Mouse (Mus musculus) heart, postnatal 0 days (tissue): ENCODE results near the gene Gm14597. TPM values are rescaled to one million over a fixed set of nuclear protein-coding genes. Genes with fewer than 3 reads are reported as not detected.
"Not testable (repeated sequence)": the region's sequence is repeated elsewhere in the genome, so short reads cannot be mapped to it uniquely, and the experiment has no call there.

Source experiments
- ATAC-seq: fragments of 200-750 bp; cut with Nextera tagmentation; 2 replicates; pipeline ENCODE4 v1.8.0; 2017; ENCODE audit warnings: low read depth, moderate number of reproducible peaks, moderate library complexity; ENCODE audit not compliant: insufficient read depth
- DNase-seq: peaks from one replicate; pipeline ENCODE4 v3.0.0-alpha.2; 2016; ENCODE audit warnings: low spot score
- H3K27ac ChIP-seq: fragments of 300-500 bp; sonication (generic); 2 replicates; pipeline ENCODE4 v1.5.1; 2014; ENCODE audit warnings: low read depth, mild to moderate bottlenecking
- H3K27me3 ChIP-seq: fragments of 300-500 bp; sonication (generic); 2 replicates; pipeline ENCODE4 v1.6.1; 2014; ENCODE audit warnings: low read length, mixed read lengths; ENCODE audit not compliant: control insufficient read depth, insufficient read depth
- H3K36me3 ChIP-seq: fragments of 300-500 bp; sonication (generic); replicated peaks from 2 replicates; pipeline ENCODE4 v1.6.1; 2014; ENCODE audit warnings: low read length, mixed read lengths; ENCODE audit not compliant: control insufficient read depth, insufficient read depth
- H3K4me1 ChIP-seq: fragments of 300-500 bp; sonication (generic); 2 replicates; pipeline ENCODE4 v1.6.1; 2014; ENCODE audit warnings: antibody characterized with exemption; ENCODE audit not compliant: control insufficient read depth, insufficient read depth
- H3K4me2 ChIP-seq: fragments of 300-500 bp; sonication (generic); 2 replicates; pipeline ENCODE4 v1.6.1; 2014; ENCODE audit warnings: low read depth, mild to moderate bottlenecking, low read length, moderate library complexity
- H3K4me3 ChIP-seq: fragments of 300-500 bp; sonication (generic); 2 replicates; pipeline ENCODE4 v1.5.1; 2014; ENCODE audit warnings: low read depth, low read length
- H3K9ac ChIP-seq: fragments of 300-500 bp; sonication (generic); replicated peaks from 2 replicates; pipeline ENCODE4 v1.6.1; 2014; ENCODE audit warnings: low read depth, low read length, mixed read lengths
- H3K9me3 ChIP-seq: fragments of 300-500 bp; sonication (generic); replicated peaks from 2 replicates; pipeline ENCODE4 v1.6.1; 2016; ENCODE audit warnings: low read length; ENCODE audit not compliant: control insufficient read depth
- CTCF ChIP-seq: IDR thresholded peaks from 2 replicates; pipeline ENCODE4 v1.5.1; 2016; ENCODE audit warnings: antibody characterized with exemption, control low read depth, low read depth
- EP300 ChIP-seq: IDR thresholded peaks from 2 replicates; pipeline ENCODE4 v1.6.1; 2016; ENCODE audit warnings: antibody characterized with exemption, low read depth
- WGBS: fragments of 180-500 bp; shearing (Covaris S2); extraction: QIAGEN DNeasy Blood & Tissue Kit; methylation state at CpG from one replicate; pipeline ENCODE4 v1.1.7; 2014; 5-methylcytosine and 5-hydroxymethylcytosine counted together
- polyA plus RNA-seq: library from polyadenylated mRNA; unstranded; fragments of >200 nt; fragmentation: Nextera tagmentation; extraction: Ambion mirVana; gene quantifications from 2 replicates; pipeline ENCODE4 v1.2.1, GENCODE M21; 2015
- total RNA-seq: library from RNA; depleted of rRNA; stranded (reverse); fragments of >200 nt; gene quantifications from 2 replicates; pipeline ENCODE4 v1.2.3, GENCODE M21; 2014; ENCODE audit warnings: low replicate concordance; rRNA removed

Gm14597 gene
- not detected in 2 replicates for total RNA-seq
- polyA plus RNA-seq, result not detected in 2 replicates

GRCm38 (mm10) chrX:53608879-53609278, at the start of gene Gm14597:
Gm14597 (minus strand) TSS chrX:53608979.
- WGBS, result 57% methylated on average over 2 of the region's 4 CpGs
- Histone ChIP-seq H3K4me3 (peak within 1 kb of the TSS; percentile 58), H3K4me2 (peak within 1 kb of the TSS; percentile 72), H3K9ac (peak within 1 kb of the TSS; percentile 54), H3K27ac (peak within 1 kb of the TSS; percentile 64)
- ATAC-seq, H3K9me3 ChIP-seq, H3K36me3 ChIP-seq, H3K27me3 ChIP-seq, H3K4me1 ChIP-seq, DNase-seq: not testable (repeated sequence)

- WGBS, result 45% methylated on average over 4 of the region's 4 CpGs
- not testable (repeated sequence) for DNase-seq, ATAC-seq, H3K27ac ChIP-seq, H3K4me3 ChIP-seq, H3K27me3 ChIP-seq, H3K36me3 ChIP-seq, H3K9me3 ChIP-seq, H3K9ac ChIP-seq, H3K4me2 ChIP-seq, H3K4me1 ChIP-seq
These were observed 44.1 kb upstream of the Gm14597 start for GRCm38 (mm10) chrX:53652917-53653316.

DNA sequence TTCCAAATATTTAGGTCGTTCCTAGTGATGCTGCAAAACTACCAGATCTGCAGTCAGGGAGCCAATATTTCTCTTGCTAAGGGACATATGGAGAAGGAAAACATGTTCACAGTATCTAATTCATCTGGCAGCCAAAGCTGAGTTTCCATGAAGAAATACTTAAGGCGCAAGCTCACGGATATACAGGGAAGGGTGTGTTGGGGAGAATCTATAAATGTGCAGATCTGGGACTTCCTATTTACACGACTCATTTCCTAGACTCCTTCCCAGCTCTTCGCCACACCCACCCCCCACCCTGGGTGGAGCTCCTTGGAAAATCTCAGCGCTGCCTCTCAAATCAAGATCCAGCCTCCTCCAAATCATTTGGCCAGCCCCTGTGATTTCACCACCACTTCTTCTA, 37.1 kb upstream of the Gm14597 start:
- H3K4me3 ChIP-seq, result no peak overlapping the region
- no peak overlapping the region for H3K4me2 ChIP-seq
- no peaks in the 10 kb centered on the region for H3K9me3 ChIP-seq
- no peaks in the 10 kb centered on the region for H3K4me1 ChIP-seq
- WGBS, result 56% methylated on average over 6 of the region's 6 CpGs
- peak; percentile 5 for DNase-seq
- H3K9ac ChIP-seq, result no peak overlapping the region
- TF ChIP-seq EP300 (no peak), CTCF (no peak)
- no peaks in the 10 kb centered on the region for H3K36me3 ChIP-seq
- no peaks in the 10 kb centered on the region for H3K27me3 ChIP-seq
- H3K27ac ChIP-seq, result 0 out of 2 replicates have a peak overlapping the region, but pooled peaks have one; percentile 25
- no peak for ATAC-seq

- not testable (repeated sequence) for H3K4me1 ChIP-seq, H3K9ac ChIP-seq, H3K9me3 ChIP-seq, H3K36me3 ChIP-seq, H3K27me3 ChIP-seq
- Histone ChIP-seq H3K4me3 (peak within 1 kb of the TSS; percentile 38), H3K27ac (peak within 1 kb of the TSS; percentile 81), H3K4me2 (peak within 1 kb of the TSS; percentile 44)
- WGBS, result 28% methylated on average over 11 of the region's 50 CpGs
- DNase-seq, result peak; percentile 80
- peak; percentile 94 for ATAC-seq
These were observed 34.5 kb upstream of the Gm14597 start, which contains the start of gene Rtl8a for GRCm38 (mm10) chrX:53642980-53643961. Rtl8a (minus strand) TSS chrX:53643682.

DNA sequence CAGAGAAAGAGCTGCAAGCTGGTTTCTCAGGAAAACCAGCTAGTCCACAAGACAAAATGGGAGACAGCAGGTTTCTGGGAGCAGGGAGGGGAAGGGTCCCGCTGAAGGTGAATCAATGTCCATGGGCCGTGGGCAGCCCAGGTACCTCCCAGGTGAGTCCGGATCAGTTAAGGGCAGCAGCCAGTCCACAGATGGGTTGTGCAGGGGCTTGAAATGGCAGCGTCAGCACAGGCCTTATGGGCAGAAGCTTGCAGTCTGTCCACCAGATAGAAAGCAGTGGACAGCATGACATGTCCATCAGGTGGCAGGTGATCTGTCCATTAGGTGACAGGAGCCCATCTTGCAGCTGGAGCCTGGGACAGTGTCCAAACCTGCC, 33.8 kb upstream of the Gm14597 start:
- not testable (repeated sequence) for H3K36me3 ChIP-seq, ATAC-seq, DNase-seq, H3K4me1 ChIP-seq, H3K9me3 ChIP-seq, H3K9ac ChIP-seq, H3K27me3 ChIP-seq, H3K27ac ChIP-seq
- H3K4me2 ChIP-seq, result peak overlapping the region; percentile 44
- 47% methylated on average over 3 of the region's 4 CpGs for WGBS
- H3K4me3 ChIP-seq, result peak overlapping the region; percentile 27

DNA sequence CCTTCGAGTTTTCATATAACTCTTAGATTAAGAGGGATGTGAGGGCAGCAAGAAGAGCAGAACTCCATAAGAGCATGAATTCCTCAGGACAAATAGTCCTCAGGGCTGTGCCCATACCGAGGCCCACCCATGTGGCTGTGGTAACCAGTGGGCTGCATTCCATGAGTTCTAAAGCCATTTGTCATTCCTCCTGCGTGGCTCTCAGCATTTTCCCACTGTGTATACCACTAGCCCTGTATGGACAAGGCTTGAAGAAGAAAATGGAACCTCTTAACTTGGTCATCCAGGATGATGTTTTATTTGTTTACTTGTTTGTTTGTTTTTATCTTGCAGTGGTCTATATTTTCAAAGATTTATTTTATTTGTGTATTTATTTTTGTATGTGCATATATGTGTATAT, 29.3 kb upstream of the Gm14597 start:
- not testable (repeated sequence) for H3K4me3 ChIP-seq, H3K4me1 ChIP-seq, H3K27ac ChIP-seq, H3K4me2 ChIP-seq, H3K9me3 ChIP-seq, H3K27me3 ChIP-seq, ATAC-seq, DNase-seq, H3K9ac ChIP-seq, H3K36me3 ChIP-seq
- WGBS, result 33% methylated on average over 3 of the region's 3 CpGs

GRCm38 (mm10) chrX:53611395-53611794, 2.6 kb upstream of the Gm14597 start:
- not testable (repeated sequence) for H3K4me3 ChIP-seq, DNase-seq, H3K4me2 ChIP-seq, H3K4me1 ChIP-seq, H3K27ac ChIP-seq, H3K9me3 ChIP-seq, H3K36me3 ChIP-seq, ATAC-seq, H3K9ac ChIP-seq, H3K27me3 ChIP-seq
